Comparison of ENCODE assay signal across 19 mouse cellular contexts in genomic region chr15:7189678-7190454, GRCm38 (mm10).
A peak's percentile ranks its signal among the peaks of the same experiment; 100 is the strongest.
DNase-seq lines count a peak whose midpoint lies in the region; ATAC-seq lines count a peak whose summit lies in the region.
"Had no signal": no experiment of that assay in that cellular context is flagged by ENCODE, and none has a peak within 500 bp of the region (broad histone marks: within the 10 kb centered on the region; RNA-seq: fewer than 3 reads in every experiment).

No protein-coding gene starts in this region.

- 83% methylated on average over 22 of the region's 22 CpGs for WGBS in kidney, embryonic 14.5 days
- WGBS in heart, embryonic 10.5 days, result 65% methylated on average over 22 of the region's 22 CpGs

- H3K9me3 ChIP-seq in kidney, embryonic 14.5 days (ENCODE audit: control insufficient read depth, low read length), result no peaks in the 10 kb centered on the region
- H3K9me3 ChIP-seq in heart, embryonic 10.5 days, result no peaks in the 10 kb centered on the region
- H3K9me3 ChIP-seq: hindbrain, embryonic 12.5 days; midbrain, embryonic 12.5 days had no signal

- H3K36me3 ChIP-seq in kidney, embryonic 14.5 days (ENCODE audit: control insufficient read depth, insufficient read depth, low read length), result peaks cover 37% of the 10 kb centered on the region
- H3K36me3 ChIP-seq in heart, embryonic 10.5 days, result peaks cover 56% of the 10 kb centered on the region
- H3K36me3 ChIP-seq: midbrain, embryonic 12.5 days had no signal

- no peak overlapping the region for H3K9ac ChIP-seq in kidney, embryonic 14.5 days (ENCODE audit: low read depth, low read length)
- H3K9ac ChIP-seq: hindbrain, embryonic 12.5 days; midbrain, embryonic 12.5 days had no signal

- no peak overlapping the region for H3K4me2 ChIP-seq in kidney, embryonic 14.5 days (replicated peaks; ENCODE audit: low read depth, low read length)
- H3K4me2 ChIP-seq: hindbrain, embryonic 12.5 days; midbrain, embryonic 12.5 days had no signal

- H3K4me3 ChIP-seq in kidney, embryonic 14.5 days (ENCODE audit: low read length), result no peak overlapping the region
- no peak overlapping the region for H3K4me3 ChIP-seq in heart, embryonic 10.5 days
- H3K4me3 ChIP-seq: hindbrain, embryonic 12.5 days; midbrain, embryonic 12.5 days had no signal

- peak; percentile 20 to 30 for DNase-seq in kidney, postnatal 36 days
- no peak for DNase-seq in heart, embryonic 10.5 days (ENCODE audit: low spot score)
- DNase-seq in heart, postnatal 10 days, result peak; percentile 72 to 78
- DNase-seq in lung, postnatal 36 days, result peak; percentile 64
- no peak for DNase-seq in left cerebral cortex, postnatal 25 days (ENCODE audit: low spot score in 2 of 2)
- no peak for DNase-seq in gastrocnemius, postnatal 36 days
- no peak for DNase-seq in left cerebral cortex, postnatal 14 days (ENCODE audit: low spot score in 2 of 2)
- DNase-seq: adrenal gland, postnatal 36 days; cerebellum, adult 8-10 months; left cerebral cortex, postnatal 4 days; right cerebral cortex, postnatal 14 days had no signal

- no peaks in the 10 kb centered on the region for H3K27me3 ChIP-seq in kidney, embryonic 14.5 days (ENCODE audit: control insufficient read depth, insufficient read depth, low read length)
- no peaks in the 10 kb centered on the region for H3K27me3 ChIP-seq in heart, embryonic 10.5 days (ENCODE audit: insufficient read depth, poor library complexity, severe bottlenecking)
- H3K27me3 ChIP-seq: hindbrain, embryonic 12.5 days; midbrain, embryonic 12.5 days; Patski had no signal

- ATAC-seq in kidney, embryonic 14.5 days (ENCODE audit: low FRiP score, low TSS enrichment), result no peak
- ATAC-seq: activated CD4-positive, CD25-positive, alpha-beta regulatory T cell, adult 4 months; inflammation-experienced regulatory T-cells, adult 6 months; Patski had no signal

- no peak overlapping the region for H3K27ac ChIP-seq in kidney, embryonic 14.5 days (ENCODE audit: low read depth, low read length)
- H3K27ac ChIP-seq in heart, embryonic 10.5 days, result peak overlapping the region; percentile 77; the same call in 1 of the 2 replicates
- H3K27ac ChIP-seq: hindbrain, embryonic 12.5 days; macrophage; midbrain, embryonic 12.5 days; stomach, postnatal 0 days had no signal

- intact Hi-C loops in heart, postnatal 10 days (cut with DNase I), result loop anchor here (2.0 kb wide), 2 partner anchors 15 to 33 kb away; no protein-coding TSS in a partner anchor
- intact Hi-C loops in left cerebral cortex, postnatal 25 days (cut with DNase I), result no loop called here
- intact Hi-C loops in gastrocnemius, postnatal 36 days (cut with DNase I), result no loop called here
- intact Hi-C loops in left cerebral cortex, postnatal 14 days (cut with DNase I), result no loop called here

- H3K4me1 ChIP-seq in kidney, embryonic 14.5 days (ENCODE audit: control insufficient read depth, insufficient read depth, low read length), result no peaks in the 10 kb centered on the region
- peaks cover 27% of the 10 kb centered on the region for H3K4me1 ChIP-seq in heart, embryonic 10.5 days

Comparison
In these comparisons a context has a peak if more than half of its experiments do, and no peak if none do; other contexts are left out.
1. DNase-seq: peak in kidney, postnatal 36 days (2 of 2), heart, postnatal 10 days (2 of 2) and lung, postnatal 36 days (single experiment); none in heart, embryonic 10.5 days (single experiment), left cerebral cortex, postnatal 25 days (0 of 2), gastrocnemius, postnatal 36 days (0 of 2) and left cerebral cortex, postnatal 14 days (0 of 2).